Mouse (Mus musculus) kidney, postnatal 36 days (tissue): Measurements from ENCODE around the gene 4930507D05Rik.
"Not testable (repeated sequence)": the region's sequence is repeated elsewhere in the genome, so short reads cannot be mapped to it uniquely, and the experiment has no call there.

Experiments used
- DNase-seq, 2 experiments: peaks; one replicate each; pipeline ENCODE4 v3.0.0; 2021 to 2022; ENCODE audit warnings: mixed read lengths in 2 of 2

Gene 4930507D05Rik

DNA sequence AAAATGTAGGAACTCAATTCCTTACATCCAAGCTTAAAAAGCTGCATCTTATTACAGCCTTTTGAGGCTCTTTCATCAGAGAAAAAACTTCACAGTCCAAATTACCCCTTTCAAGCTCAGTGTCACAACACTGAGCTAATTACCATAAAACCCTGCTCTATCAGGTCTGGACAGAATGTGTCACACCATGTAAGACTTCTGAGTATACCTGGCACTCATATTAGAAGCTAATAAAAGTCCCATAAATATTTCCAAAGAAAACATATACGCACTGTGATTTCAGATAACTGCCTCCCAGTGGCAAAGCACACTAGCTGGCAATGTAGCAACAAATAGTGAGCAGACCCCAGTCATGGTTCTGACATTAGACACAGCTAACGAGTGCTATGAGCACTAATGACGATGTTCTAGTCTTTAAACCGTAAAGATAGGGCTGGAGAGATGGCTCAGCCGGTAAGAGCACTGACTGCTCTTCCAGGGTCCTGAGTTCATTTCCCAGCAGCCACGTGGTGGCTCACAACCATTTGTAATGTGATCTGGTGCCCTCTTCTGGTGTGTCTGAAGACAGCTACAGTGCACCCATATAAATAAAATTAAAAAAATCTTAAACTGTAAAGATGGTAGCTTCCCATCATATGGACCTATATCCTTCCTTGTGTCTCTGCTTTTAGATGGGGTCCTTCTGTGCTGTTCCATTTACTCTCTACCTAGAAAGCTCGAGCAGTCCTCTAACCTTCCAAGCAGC, 32.0 kb downstream of the 4930507D05Rik start:
- DNase-seq: no peak

DNA sequence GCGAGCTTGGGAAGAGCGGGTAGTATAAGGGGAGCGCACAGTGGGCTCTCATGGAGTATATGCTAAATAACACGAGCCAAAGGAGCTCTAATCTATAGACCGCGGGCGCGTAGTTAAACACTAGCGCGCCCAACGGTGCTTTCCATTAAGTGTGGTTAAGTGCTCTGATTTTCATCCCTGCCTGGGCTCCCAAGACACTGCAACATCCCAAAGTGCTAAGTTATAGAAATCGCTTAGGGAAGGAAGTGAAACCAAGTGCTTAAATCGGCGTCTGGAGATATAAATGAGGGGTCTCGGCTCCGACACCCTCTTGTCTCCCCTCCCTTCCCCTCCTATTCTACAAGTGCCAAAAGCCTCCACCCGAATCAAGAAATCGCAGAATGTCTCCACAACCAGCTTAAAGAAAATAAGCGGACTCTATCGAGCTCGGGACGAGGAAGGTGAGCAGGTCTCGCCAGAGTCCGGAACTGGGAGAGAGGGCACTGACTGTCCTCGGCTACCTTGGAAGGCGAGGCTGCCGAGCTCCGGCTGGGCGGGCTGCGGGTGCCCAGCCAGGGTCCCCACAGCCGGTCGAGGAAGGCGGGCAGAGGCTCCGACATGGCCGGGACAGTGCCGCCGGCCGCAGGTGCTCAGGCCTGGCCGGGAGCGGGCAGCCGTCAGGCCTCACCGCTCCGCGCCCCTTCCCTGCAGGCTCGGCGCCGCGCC, 36.7 kb downstream of the 4930507D05Rik start:
- DNase-seq: peak in 1 of 2 experiments; percentile 35

DNA sequence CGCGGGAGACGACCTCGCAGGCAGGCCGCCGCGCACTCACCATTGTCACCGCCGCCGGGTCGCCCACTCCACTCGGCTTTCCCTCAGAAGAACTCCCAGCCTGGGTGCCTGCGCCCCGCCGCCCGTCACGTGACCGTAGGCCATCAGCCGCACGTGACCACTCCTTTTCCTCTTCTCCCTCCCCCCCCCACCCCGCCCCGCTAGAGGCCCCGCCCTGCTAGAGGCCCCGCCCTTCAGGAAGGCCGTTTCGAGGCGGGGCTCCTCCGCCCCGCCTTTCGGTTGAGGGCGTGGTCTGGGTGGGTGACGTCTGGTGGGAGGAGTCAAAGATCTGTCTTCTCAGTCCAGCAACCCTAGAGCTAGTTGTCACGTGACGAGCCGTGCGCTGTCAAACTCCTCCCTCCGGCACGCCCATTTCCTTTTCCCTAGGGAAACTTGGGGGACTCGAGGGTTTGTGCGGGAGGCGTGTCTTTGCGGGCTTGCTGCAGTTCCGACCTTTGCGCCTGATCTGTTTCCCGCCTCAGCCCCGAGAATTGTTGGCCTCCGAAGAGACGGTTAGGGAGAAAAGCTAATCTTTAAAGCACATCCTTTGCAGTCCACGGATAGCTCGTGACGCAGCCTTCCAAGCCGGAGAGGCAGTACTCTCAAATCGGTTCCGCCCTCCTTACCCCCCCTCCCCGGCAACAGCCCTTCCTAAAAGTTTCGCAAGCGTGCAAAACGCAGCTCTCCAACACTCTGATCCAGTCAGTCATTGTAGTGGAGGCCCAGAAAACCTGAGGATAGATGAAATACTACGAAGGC, 37.5 kb downstream of the 4930507D05Rik start, which contains the start of gene Vps26a:
Gene Vps26a (minus strand): TSS at position 188 of the 798 bp plus-strand sequence.
- peak; percentile 99 for DNase-seq

DNA sequence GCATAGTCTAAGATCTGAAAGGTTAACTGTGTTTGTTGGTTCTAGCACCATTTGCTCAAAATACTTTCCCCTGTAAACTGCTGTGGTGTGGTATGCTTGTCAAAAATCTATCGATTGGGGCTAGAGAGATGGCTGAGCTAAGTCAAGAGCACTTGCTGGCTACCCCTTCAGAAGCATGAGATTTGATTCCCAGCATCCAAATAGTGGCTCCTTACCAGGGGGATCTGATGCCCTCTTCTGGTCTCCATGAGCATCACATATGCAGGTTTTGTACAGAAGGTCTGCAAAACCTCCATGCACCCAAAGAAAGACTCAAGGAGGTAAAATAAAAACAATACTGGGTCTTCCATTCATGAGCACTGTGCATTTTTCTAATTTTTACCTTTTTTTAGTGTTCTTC, 39.0 kb downstream of the 4930507D05Rik start:
- DNase-seq: peak; percentile 60 to 74

- not testable (repeated sequence) for DNase-seq
These were observed 42.4 kb downstream of the 4930507D05Rik start for GRCm38 (mm10) chr10:62491681-62492080.

DNA sequence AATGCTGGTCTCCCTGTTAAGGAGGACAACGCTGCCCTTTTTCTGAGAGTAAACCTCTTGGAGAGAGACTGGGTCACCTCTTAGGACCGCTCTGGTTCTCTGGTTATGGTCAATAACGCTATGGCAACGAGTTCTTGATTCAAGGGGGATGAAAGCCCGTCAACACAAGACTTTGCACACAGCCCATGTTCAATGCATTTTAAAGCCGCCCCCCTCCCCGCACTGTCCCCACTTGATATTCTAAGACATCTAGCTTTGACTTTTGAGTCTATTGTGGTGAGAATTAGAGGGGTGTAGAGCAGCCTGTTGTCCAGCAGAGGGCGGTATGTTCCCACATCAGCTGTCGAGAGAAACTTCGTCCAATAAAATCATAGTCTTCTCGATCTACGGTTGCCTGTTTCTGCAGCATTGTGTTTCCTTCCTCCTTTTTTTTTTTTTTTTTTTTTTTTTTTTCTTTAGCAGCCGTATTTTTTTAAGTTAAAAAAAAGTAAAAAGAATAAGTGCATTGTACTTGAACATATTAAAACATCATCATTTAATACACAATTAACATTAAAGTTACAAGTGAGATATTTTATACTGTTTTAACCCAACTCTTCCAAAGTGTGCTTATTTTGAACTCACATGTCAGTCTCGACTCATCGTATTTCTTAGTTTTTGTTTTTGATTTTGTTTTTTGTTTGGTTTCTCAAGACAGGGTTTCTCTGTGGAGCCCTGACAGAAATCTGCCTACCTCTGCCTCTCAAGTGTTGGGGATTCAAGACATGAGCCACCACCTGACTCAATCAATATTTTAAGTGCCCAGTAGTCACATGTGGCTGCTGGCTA, 51.0 kb downstream of the 4930507D05Rik start:
- DNase-seq: peak; percentile 62 to 77
